Mouse (Mus musculus) urinary bladder, postnatal 10 days (tissue): ENCODE measurements around the gene Nav3.
"Not testable (repeated sequence)": the region's sequence is repeated elsewhere in the genome, so short reads cannot be mapped to it uniquely, and the experiment has no call there.

Source experiments
- DNase-seq: peaks from one replicate; pipeline ENCODE4 v3.0.0; 2022; ENCODE audit warnings: low spot score

The Nav3 gene

GRCm38 (mm10) chr10:110383506-110384229 lies 72.3 kb downstream of the Nav3 start:
- DNase-seq = not testable (repeated sequence)

GRCm38 (mm10) chr10:110380792-110381191 lies 75.2 kb downstream of the Nav3 start:
- DNase-seq = no peak

- DNase-seq = no peak
These were observed 83.1 kb downstream of the Nav3 start for GRCm38 (mm10) chr10:110372724-110373455.

- no peak for DNase-seq
These were observed 103.9 kb downstream of the Nav3 start for GRCm38 (mm10) chr10:110352148-110352547.

GRCm38 (mm10) chr10:110330030-110330429 lies 126.0 kb downstream of the Nav3 start:
- no peak for DNase-seq

- DNase-seq = no peak
These were observed 126.4 kb downstream of the Nav3 start for GRCm38 (mm10) chr10:110329629-110330028.

GRCm38 (mm10) chr10:110322082-110322632 lies 133.8 kb downstream of the Nav3 start:
- DNase-seq = no peak

GRCm38 (mm10) chr10:110317275-110317674 lies 138.7 kb downstream of the Nav3 start:
- no peak for DNase-seq

GRCm38 (mm10) chr10:110314525-110314924 lies 141.5 kb downstream of the Nav3 start:
- DNase-seq = no peak

GRCm38 (mm10) chr10:110313959-110314358 lies 142.0 kb downstream of the Nav3 start:
- no peak for DNase-seq

- DNase-seq = no peak
These were observed 146.5 kb downstream of the Nav3 start for GRCm38 (mm10) chr10:110309511-110309910.

- DNase-seq = no peak
These were observed 150.4 kb downstream of the Nav3 start for GRCm38 (mm10) chr10:110305609-110306008.

- no peak for DNase-seq
These were observed 165.9 kb downstream of the Nav3 start for GRCm38 (mm10) chr10:110290016-110290623.

- DNase-seq = no peak
These were observed 172.1 kb downstream of the Nav3 start for GRCm38 (mm10) chr10:110283879-110284278.

GRCm38 (mm10) chr10:110272818-110273217 lies 183.2 kb downstream of the Nav3 start:
- DNase-seq = no peak

- DNase-seq = no peak
These were observed 185.4 kb downstream of the Nav3 start for GRCm38 (mm10) chr10:110270561-110270960.

GRCm38 (mm10) chr10:110242128-110242561 lies 213.9 kb downstream of the Nav3 start:
- no peak for DNase-seq

GRCm38 (mm10) chr10:110240667-110241066 lies 215.3 kb downstream of the Nav3 start:
- no peak for DNase-seq

- DNase-seq = no peak
These were observed 222.6 kb downstream of the Nav3 start for GRCm38 (mm10) chr10:110233307-110233930.

GRCm38 (mm10) chr10:110206411-110206810 lies 249.6 kb downstream of the Nav3 start:
- DNase-seq = no peak

GRCm38 (mm10) chr10:110204121-110204697 lies 251.8 kb downstream of the Nav3 start:
- no peak for DNase-seq

GRCm38 (mm10) chr10:110192881-110193280 lies 263.1 kb downstream of the Nav3 start:
- no peak for DNase-seq
